Mouse (Mus musculus): ENCODE results near the gene Relt. TPM values are rescaled to one million over a fixed set of nuclear protein-coding genes. Genes with fewer than 3 reads are reported as not detected.

The Relt gene
- polyA plus RNA-seq, 1 experiment from 2014 or later = 1.4 TPM

GRCm38 (mm10) chr7:100881950-100882349 is 18.7 kb upstream of the Relt start:
- no peak overlapping the region for H3K4me2 ChIP-seq (replicated peaks; ENCODE audit: low read depth, low read length)
- no peaks in the 10 kb centered on the region for H3K27me3 ChIP-seq (ENCODE audit: control insufficient read depth, insufficient read depth, low read length)
- H3K9me3 ChIP-seq (ENCODE audit: control insufficient read depth, low read length) = no peaks in the 10 kb centered on the region
- WGBS = 85% methylated on average over 4 of the region's 4 CpGs
- H3K9ac ChIP-seq (ENCODE audit: low read depth, low read length) = no peak overlapping the region
- DNase-seq (ENCODE audit: low spot score) = no peak
- H3K27ac ChIP-seq (ENCODE audit: low read depth, low read length) = no peak overlapping the region
- H3K36me3 ChIP-seq (ENCODE audit: control insufficient read depth, insufficient read depth, low read length) = 0 out of 2 replicates have a peak, but pooled peaks cover 6% of the 10 kb centered on the region
- H3K4me1 ChIP-seq (replicated peaks; ENCODE audit: control insufficient read depth, insufficient read depth, low read length) = no peaks in the 10 kb centered on the region
- ATAC-seq (ENCODE audit: low FRiP score) = no peak
- H3K4me3 ChIP-seq (ENCODE audit: low read depth, low read length) = no peak overlapping the region

- H3K27ac ChIP-seq (ENCODE audit: low read depth, low read length) = no peak overlapping the region
- 0 out of 2 replicates have a peak, but pooled peaks cover 6% of the 10 kb centered on the region for H3K36me3 ChIP-seq (ENCODE audit: control insufficient read depth, insufficient read depth, low read length)
- 95% methylated on average over 9 of the region's 9 CpGs for WGBS
- no peak overlapping the region for H3K4me2 ChIP-seq (replicated peaks; ENCODE audit: low read depth, low read length)
- no peak for ATAC-seq (ENCODE audit: low FRiP score)
- DNase-seq (ENCODE audit: low spot score) = no peak
- no peak overlapping the region for H3K9ac ChIP-seq (ENCODE audit: low read depth, low read length)
- H3K27me3 ChIP-seq (ENCODE audit: control insufficient read depth, insufficient read depth, low read length) = no peaks in the 10 kb centered on the region
- H3K4me1 ChIP-seq (replicated peaks; ENCODE audit: control insufficient read depth, insufficient read depth, low read length) = no peaks in the 10 kb centered on the region
- no peak overlapping the region for H3K4me3 ChIP-seq (ENCODE audit: low read depth, low read length)
- H3K9me3 ChIP-seq (ENCODE audit: control insufficient read depth, low read length) = no peaks in the 10 kb centered on the region
Observed at GRCm38 (mm10) chr7:100881531-100881930, 18.3 kb upstream of the Relt start.

- Histone ChIP-seq H3K27ac (ENCODE audit: low read depth, low read length) (no peak overlapping the region), H3K4me2 (replicated peaks; ENCODE audit: low read depth, low read length) (no peak overlapping the region), H3K4me1 (replicated peaks; ENCODE audit: control insufficient read depth, insufficient read depth, low read length) (no peaks in the 10 kb centered on the region), H3K27me3 (ENCODE audit: control insufficient read depth, insufficient read depth, low read length) (no peaks in the 10 kb centered on the region), H3K9me3 (ENCODE audit: control insufficient read depth, low read length) (no peaks in the 10 kb centered on the region), H3K36me3 (ENCODE audit: control insufficient read depth, insufficient read depth, low read length) (0 out of 2 replicates have a peak, but pooled peaks cover 6% of the 10 kb centered on the region), H3K4me3 (ENCODE audit: low read depth, low read length) (no peak overlapping the region), H3K9ac (ENCODE audit: low read depth, low read length) (0 out of 2 replicates have a peak overlapping the region, but pooled peaks have one; percentile 19)
- WGBS = 16% methylated on average over 20 of the region's 20 CpGs
- peak; percentile 82 for DNase-seq (ENCODE audit: low spot score)
- peak; percentile 19; the same call in 1 of the 2 replicates for ATAC-seq (ENCODE audit: low FRiP score)
Observed at GRCm38 (mm10) chr7:100879595-100879994, 16.3 kb upstream of the Relt start.

- ATAC-seq (ENCODE audit: low FRiP score) (no peak), DNase-seq (ENCODE audit: low spot score) (no peak)
- Histone ChIP-seq H3K9ac (ENCODE audit: low read depth, low read length) (no peak overlapping the region), H3K9me3 (ENCODE audit: control insufficient read depth, low read length) (no peaks in the 10 kb centered on the region), H3K36me3 (ENCODE audit: control insufficient read depth, insufficient read depth, low read length) (0 out of 2 replicates have a peak, but pooled peaks cover 3% of the 10 kb centered on the region), H3K4me3 (ENCODE audit: low read depth, low read length) (no peak overlapping the region), H3K4me2 (replicated peaks; ENCODE audit: low read depth, low read length) (no peak overlapping the region), H3K27ac (ENCODE audit: low read depth, low read length) (no peak overlapping the region), H3K4me1 (replicated peaks; ENCODE audit: control insufficient read depth, insufficient read depth, low read length) (no peaks in the 10 kb centered on the region), H3K27me3 (ENCODE audit: control insufficient read depth, insufficient read depth, low read length) (no peaks in the 10 kb centered on the region)
- 93% methylated on average over 9 of the region's 9 CpGs for WGBS
Observed at GRCm38 (mm10) chr7:100876771-100877170, 13.5 kb upstream of the Relt start.

GRCm38 (mm10) chr7:100876293-100876692 is 13.0 kb upstream of the Relt start:
- no peak overlapping the region for H3K4me3 ChIP-seq (ENCODE audit: low read depth, low read length)
- ATAC-seq (ENCODE audit: low FRiP score) (no peak), DNase-seq (ENCODE audit: low spot score) (no peak)
- H3K9ac ChIP-seq (ENCODE audit: low read depth, low read length) = no peak overlapping the region
- H3K4me1 ChIP-seq (replicated peaks; ENCODE audit: control insufficient read depth, insufficient read depth, low read length) = no peaks in the 10 kb centered on the region
- no peaks in the 10 kb centered on the region for H3K27me3 ChIP-seq (ENCODE audit: control insufficient read depth, insufficient read depth, low read length)
- H3K36me3 ChIP-seq (ENCODE audit: control insufficient read depth, insufficient read depth, low read length) = 0 out of 2 replicates have a peak, but pooled peaks cover 3% of the 10 kb centered on the region
- 95% methylated on average over 13 of the region's 13 CpGs for WGBS
- H3K9me3 ChIP-seq (ENCODE audit: control insufficient read depth, low read length) = no peaks in the 10 kb centered on the region
- H3K27ac ChIP-seq (ENCODE audit: low read depth, low read length) = no peak overlapping the region
- H3K4me2 ChIP-seq (replicated peaks; ENCODE audit: low read depth, low read length) = no peak overlapping the region

GRCm38 (mm10) chr7:100875822-100876221 is 12.6 kb upstream of the Relt start:
- WGBS = 58% methylated on average over 1 of the region's 1 CpGs
- H3K27ac ChIP-seq (ENCODE audit: low read depth, low read length) = no peak overlapping the region
- H3K27me3 ChIP-seq (ENCODE audit: control insufficient read depth, insufficient read depth, low read length) = no peaks in the 10 kb centered on the region
- H3K9me3 ChIP-seq (ENCODE audit: control insufficient read depth, low read length) = no peaks in the 10 kb centered on the region
- H3K4me2 ChIP-seq (replicated peaks; ENCODE audit: low read depth, low read length) = no peak overlapping the region
- no peak overlapping the region for H3K4me3 ChIP-seq (ENCODE audit: low read depth, low read length)
- no peak for ATAC-seq (ENCODE audit: low FRiP score)
- no peaks in the 10 kb centered on the region for H3K4me1 ChIP-seq (replicated peaks; ENCODE audit: control insufficient read depth, insufficient read depth, low read length)
- DNase-seq (ENCODE audit: low spot score) = no peak
- H3K9ac ChIP-seq (ENCODE audit: low read depth, low read length) = no peak overlapping the region
- 0 out of 2 replicates have a peak, but pooled peaks cover 3% of the 10 kb centered on the region for H3K36me3 ChIP-seq (ENCODE audit: control insufficient read depth, insufficient read depth, low read length)

GRCm38 (mm10) chr7:100873197-100873596 is 10.0 kb upstream of the Relt start:
- H3K9ac ChIP-seq (ENCODE audit: low read depth, low read length) = no peak overlapping the region
- H3K36me3 ChIP-seq (ENCODE audit: control insufficient read depth, insufficient read depth, low read length) = 0 out of 2 replicates have a peak, but pooled peaks cover 3% of the 10 kb centered on the region
- ATAC-seq (ENCODE audit: low FRiP score) = no peak

GRCm38 (mm10) chr7:100871892-100872291 is 8.6 kb upstream of the Relt start:
- ATAC-seq (ENCODE audit: low FRiP score) (no peak), DNase-seq (ENCODE audit: low spot score) (no peak)
- WGBS = 89% methylated on average over 5 of the region's 5 CpGs
- Histone ChIP-seq H3K9ac (ENCODE audit: low read depth, low read length) (no peak overlapping the region), H3K9me3 (ENCODE audit: control insufficient read depth, low read length) (no peaks in the 10 kb centered on the region), H3K27me3 (ENCODE audit: control insufficient read depth, insufficient read depth, low read length) (no peaks in the 10 kb centered on the region), H3K4me1 (replicated peaks; ENCODE audit: control insufficient read depth, insufficient read depth, low read length) (no peaks in the 10 kb centered on the region), H3K27ac (ENCODE audit: low read depth, low read length) (no peak overlapping the region), H3K4me3 (ENCODE audit: low read depth, low read length) (no peak overlapping the region), H3K36me3 (ENCODE audit: control insufficient read depth, insufficient read depth, low read length) (0 out of 2 replicates have a peak, but pooled peaks cover 3% of the 10 kb centered on the region), H3K4me2 (replicated peaks; ENCODE audit: low read depth, low read length) (no peak overlapping the region)

More at GRCm38 (mm10) chr7:100873197-100873596, 10.0 kb upstream of the Relt start:
- Histone ChIP-seq H3K27ac (ENCODE audit: low read depth, low read length) (no peak overlapping the region), H3K27me3 (ENCODE audit: control insufficient read depth, insufficient read depth, low read length) (no peaks in the 10 kb centered on the region), H3K4me3 (ENCODE audit: low read depth, low read length) (no peak overlapping the region), H3K9me3 (ENCODE audit: control insufficient read depth, low read length) (no peaks in the 10 kb centered on the region), H3K4me1 (replicated peaks; ENCODE audit: control insufficient read depth, insufficient read depth, low read length) (no peaks in the 10 kb centered on the region), H3K4me2 (replicated peaks; ENCODE audit: low read depth, low read length) (no peak overlapping the region)
- no peak for DNase-seq (ENCODE audit: low spot score)
- WGBS = 96% methylated on average over 13 of the region's 13 CpGs

- 96% methylated on average over 4 of the region's 4 CpGs for WGBS
- no peaks in the 10 kb centered on the region for H3K9me3 ChIP-seq (ENCODE audit: control insufficient read depth, low read length)
- H3K4me1 ChIP-seq (replicated peaks; ENCODE audit: control insufficient read depth, insufficient read depth, low read length) = no peaks in the 10 kb centered on the region
- no peaks in the 10 kb centered on the region for H3K27me3 ChIP-seq (ENCODE audit: control insufficient read depth, insufficient read depth, low read length)
- H3K36me3 ChIP-seq (ENCODE audit: control insufficient read depth, insufficient read depth, low read length) = 0 out of 2 replicates have a peak, but pooled peaks cover 3% of the 10 kb centered on the region
- H3K27ac ChIP-seq (ENCODE audit: low read depth, low read length) = no peak overlapping the region
- no peak overlapping the region for H3K4me2 ChIP-seq (replicated peaks; ENCODE audit: low read depth, low read length)
- H3K9ac ChIP-seq (ENCODE audit: low read depth, low read length) = no peak overlapping the region
- ATAC-seq (ENCODE audit: low FRiP score) = no peak
- no peak overlapping the region for H3K4me3 ChIP-seq (ENCODE audit: low read depth, low read length)
- no peak for DNase-seq (ENCODE audit: low spot score)
Observed at GRCm38 (mm10) chr7:100871355-100871754, 8.1 kb upstream of the Relt start.
